Mouse (Mus musculus) midbrain, postnatal 0 days (tissue): Measurements from ENCODE around the gene Col4a1. TPM values are rescaled to one million over a fixed set of nuclear protein-coding genes. Genes with fewer than 3 reads are reported as not detected.

Source experiments
- ATAC-seq: fragments of 200-750 bp; cut with Nextera tagmentation; 2 replicates; pipeline ENCODE4 v1.8.0; 2017; ENCODE audit warnings: moderate number of reproducible peaks, mild to moderate bottlenecking, moderate TSS enrichment, moderate library complexity; ENCODE audit not compliant: low FRiP score
- DNase-seq: peaks from one replicate; pipeline ENCODE4 v3.0.0-alpha.2; 2015; ENCODE audit warnings: low spot score
- H3K27ac ChIP-seq: fragments of 300-500 bp; sonication (generic); 2 replicates; pipeline ENCODE4 v1.5.1; 2014; ENCODE audit warnings: low read depth, mild to moderate bottlenecking, low read length, mixed read lengths
- H3K27me3 ChIP-seq: fragments of 300-500 bp; sonication (generic); 2 replicates; pipeline ENCODE4 v1.6.1; 2014; ENCODE audit warnings: low read length, control low read depth, mixed read lengths; ENCODE audit not compliant: insufficient read depth
- H3K36me3 ChIP-seq: fragments of 300-500 bp; sonication (generic); 2 replicates; pipeline ENCODE4 v1.6.1; 2014; ENCODE audit warnings: low read length, control low read depth, mixed read lengths; ENCODE audit not compliant: insufficient read depth
- H3K4me1 ChIP-seq: fragments of 300-500 bp; sonication (generic); 2 replicates; pipeline ENCODE4 v1.6.1; 2014; ENCODE audit warnings: mild to moderate bottlenecking, control low read depth, antibody characterized with exemption, low read length, mixed read lengths; ENCODE audit not compliant: insufficient read depth
- H3K4me2 ChIP-seq: fragments of 300-500 bp; sonication (generic); 2 replicates; pipeline ENCODE4 v1.6.1; 2014; ENCODE audit warnings: low read depth, mild to moderate bottlenecking, low read length, mixed read lengths; ENCODE audit not compliant: poor library complexity, severe bottlenecking
- H3K4me3 ChIP-seq: fragments of 300-500 bp; sonication (generic); 2 replicates; pipeline ENCODE4 v1.5.1; 2014; ENCODE audit warnings: low read depth, mild to moderate bottlenecking, low read length, moderate library complexity
- H3K9ac ChIP-seq: fragments of 300-500 bp; sonication (generic); replicated peaks from 2 replicates; pipeline ENCODE4 v1.6.1; 2014; ENCODE audit warnings: mild to moderate bottlenecking, low read length, moderate library complexity, mixed read lengths; ENCODE audit not compliant: poor library complexity, severe bottlenecking
- H3K9me3 ChIP-seq: fragments of 300-500 bp; sonication (generic); 2 replicates; pipeline ENCODE4 v1.6.1; 2016; ENCODE audit warnings: low read length, control low read depth
- CTCF ChIP-seq: IDR thresholded peaks from 2 replicates; pipeline ENCODE4 v1.5.1; 2016; ENCODE audit warnings: antibody characterized with exemption, mild to moderate bottlenecking
- WGBS: fragments of 180-500 bp; shearing (Covaris S2); extraction: QIAGEN DNeasy Blood & Tissue Kit; methylation state at CpG from one replicate; pipeline ENCODE4 v1.1.7; 2014; 5-methylcytosine and 5-hydroxymethylcytosine counted together
- polyA plus RNA-seq: library from polyadenylated mRNA; unstranded; fragments of >200 nt; fragmentation: Nextera tagmentation; extraction: Ambion mirVana; gene quantifications from 2 replicates; pipeline ENCODE4 v1.2.1, GENCODE M21; 2015
- total RNA-seq: library from RNA; depleted of rRNA; stranded (reverse); fragments of >200 nt; gene quantifications from 2 replicates; pipeline ENCODE4 v1.2.3, GENCODE M21; 2014

Col4a1 gene
- total and polyA plus RNA-seq, 2 experiments from 2014 or later: 45.2 to 219 TPM

DNA sequence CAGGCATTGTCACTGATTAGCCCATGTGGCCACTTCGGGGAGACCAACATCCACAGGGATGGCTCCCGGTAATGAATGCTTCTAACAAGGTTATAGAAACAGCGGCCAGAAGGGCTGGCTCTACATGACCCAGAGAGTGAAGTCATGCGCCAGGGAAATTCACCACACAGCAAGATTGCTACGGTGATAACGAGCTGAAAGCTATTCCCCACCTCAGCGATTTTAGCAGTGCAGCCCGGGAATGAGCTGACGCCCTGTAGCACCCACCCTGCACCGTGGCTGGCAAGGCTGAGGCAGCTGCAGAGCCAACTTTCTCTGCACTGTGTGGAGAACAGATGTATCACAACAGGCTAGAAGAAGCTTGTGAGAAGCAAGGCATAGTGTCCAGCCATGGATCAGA, 30.5 kb downstream of the Col4a1 start:
- H3K36me3 ChIP-seq: no peaks in the 10 kb centered on the region
- H3K4me2 ChIP-seq: no peak overlapping the region
- no peak overlapping the region for H3K27ac ChIP-seq
- WGBS: 71% methylated on average over 10 of the region's 10 CpGs
- H3K9ac ChIP-seq: no peak overlapping the region
- no peak for TF ChIP-seq CTCF
- H3K4me1 ChIP-seq: no peaks in the 10 kb centered on the region
- no peaks in the 10 kb centered on the region for H3K27me3 ChIP-seq
- DNase-seq (no peak), ATAC-seq (no peak)
- H3K9me3 ChIP-seq: no peaks in the 10 kb centered on the region
- H3K4me3 ChIP-seq: no peak overlapping the region

- no peak overlapping the region for H3K4me3 ChIP-seq
- no peaks in the 10 kb centered on the region for H3K36me3 ChIP-seq
- no peaks in the 10 kb centered on the region for H3K9me3 ChIP-seq
- H3K9ac ChIP-seq: no peak overlapping the region
- 65% methylated on average over 10 of the region's 10 CpGs for WGBS
- DNase-seq (no peak), ATAC-seq (no peak)
- H3K27me3 ChIP-seq: no peaks in the 10 kb centered on the region
- TF ChIP-seq CTCF: no peak
- no peaks in the 10 kb centered on the region for H3K4me1 ChIP-seq
- H3K27ac ChIP-seq: no peak overlapping the region
- H3K4me2 ChIP-seq: no peak overlapping the region
These were observed 31.8 kb downstream of the Col4a1 start for GRCm38 (mm10) chr8:11280721-11281268.

GRCm38 (mm10) chr8:11279296-11279826, 33.3 kb downstream of the Col4a1 start:
- no peaks in the 10 kb centered on the region for H3K36me3 ChIP-seq
- ATAC-seq (no peak), DNase-seq (no peak)
- H3K4me1 ChIP-seq: no peaks in the 10 kb centered on the region
- H3K27ac ChIP-seq: no peak overlapping the region
- H3K27me3 ChIP-seq: no peaks in the 10 kb centered on the region
- H3K4me3 ChIP-seq: no peak overlapping the region
- no peak for TF ChIP-seq CTCF
- 71% methylated on average over 20 of the region's 20 CpGs for WGBS
- H3K9ac ChIP-seq: no peak overlapping the region
- no peak overlapping the region for H3K4me2 ChIP-seq
- H3K9me3 ChIP-seq: no peaks in the 10 kb centered on the region

GRCm38 (mm10) chr8:11278101-11278611, 34.5 kb downstream of the Col4a1 start:
- Histone ChIP-seq H3K36me3 (no peaks in the 10 kb centered on the region), H3K9me3 (no peaks in the 10 kb centered on the region), H3K4me2 (no peak overlapping the region), H3K27me3 (no peaks in the 10 kb centered on the region), H3K4me1 (no peaks in the 10 kb centered on the region), H3K4me3 (no peak overlapping the region), H3K9ac (no peak overlapping the region), H3K27ac (no peak overlapping the region)
- ATAC-seq: peak; percentile 31; the same call in 1 of the 2 replicates
- DNase-seq: peak; percentile 69
- TF ChIP-seq CTCF: no peak
- WGBS: 62% methylated on average over 4 of the region's 4 CpGs

DNA sequence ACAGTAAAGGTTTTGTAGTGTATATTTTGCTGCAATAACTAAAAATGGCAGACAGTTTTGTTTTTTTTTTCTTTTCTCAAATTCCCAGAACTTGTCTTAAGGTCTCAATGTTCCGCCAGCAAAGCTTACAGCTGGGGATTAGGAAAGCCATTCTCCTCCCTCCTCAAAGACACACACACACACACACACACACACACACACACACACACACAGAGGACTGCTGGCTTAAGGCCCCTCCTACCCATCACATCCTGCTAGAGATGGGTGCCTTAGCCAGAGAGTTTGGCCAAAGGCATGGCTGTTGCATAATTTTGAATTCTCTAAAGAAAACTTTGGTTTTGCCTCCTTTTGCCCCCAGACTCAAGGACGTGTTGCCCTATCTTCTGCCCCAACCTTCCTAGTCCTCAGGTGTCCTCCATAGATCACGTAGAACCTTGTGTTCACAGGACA, 35.0 kb downstream of the Col4a1 start:
- WGBS: 65% methylated on average over 3 of the region's 3 CpGs

GRCm38 (mm10) chr8:11276286-11276685, 36.3 kb downstream of the Col4a1 start:
- Histone ChIP-seq H3K9ac (no peak overlapping the region), H3K36me3 (no peaks in the 10 kb centered on the region), H3K9me3 (no peaks in the 10 kb centered on the region), H3K4me3 (no peak overlapping the region), H3K27ac (no peak overlapping the region), H3K27me3 (no peaks in the 10 kb centered on the region), H3K4me2 (no peak overlapping the region), H3K4me1 (no peaks in the 10 kb centered on the region)
- no peak for DNase-seq
- no peak for ATAC-seq
- no peak for TF ChIP-seq CTCF
- 73% methylated on average over 6 of the region's 6 CpGs for WGBS

More for the DNA sequence above, 35.0 kb downstream of the Col4a1 start:
- no peak for TF ChIP-seq CTCF
- no peak overlapping the region for H3K4me3 ChIP-seq
- H3K36me3 ChIP-seq: no peaks in the 10 kb centered on the region
- no peak overlapping the region for H3K4me2 ChIP-seq
- H3K4me1 ChIP-seq: no peaks in the 10 kb centered on the region
- no peaks in the 10 kb centered on the region for H3K9me3 ChIP-seq
- H3K27ac ChIP-seq: no peak overlapping the region
- DNase-seq (no peak), ATAC-seq (no peak)
- no peak overlapping the region for H3K9ac ChIP-seq
- H3K27me3 ChIP-seq: no peaks in the 10 kb centered on the region
